Mouse (Mus musculus) hindbrain, embryonic 12.5 days (tissue): ENCODE measurements at regions not wholly inside any gene's neighbourhood (a gene's known extent, or its start where the extent isn't known, plus 50 kb on each side); places are given as distances from the start of the nearest gene placed in this dataset.

Experiments
- ATAC-seq: fragments of 200-750 bp; cut with Nextera tagmentation; 2 replicates; pipeline ENCODE4 v1.8.0; 2017; ENCODE audit warnings: moderate TSS enrichment; ENCODE audit not compliant: low FRiP score
- H3K27ac ChIP-seq: fragments of 300-500 bp; sonication (generic); 2 replicates; pipeline ENCODE4 v1.5.1; 2016; ENCODE audit warnings: mild to moderate bottlenecking
- H3K27me3 ChIP-seq: fragments of 300-500 bp; sonication (generic); 2 replicates; pipeline ENCODE4 v1.6.1; 2016; ENCODE audit warnings: mild to moderate bottlenecking
- H3K36me3 ChIP-seq: fragments of 300-500 bp; sonication (generic); 2 replicates; pipeline ENCODE4 v1.6.1; 2016; ENCODE audit warnings: mild to moderate bottlenecking
- H3K4me1 ChIP-seq: fragments of 300-500 bp; sonication (generic); 2 replicates; pipeline ENCODE4 v1.6.1; 2016
- H3K4me2 ChIP-seq: fragments of 300-500 bp; sonication (generic); replicated peaks from 2 replicates; pipeline ENCODE4 v1.6.1; 2016; ENCODE audit warnings: mild to moderate bottlenecking
- H3K4me3 ChIP-seq: fragments of 300-500 bp; sonication (generic); 2 replicates; pipeline ENCODE4 v1.5.1; 2016; ENCODE audit warnings: mild to moderate bottlenecking
- H3K9ac ChIP-seq: fragments of 300-500 bp; sonication (generic); 2 replicates; pipeline ENCODE4 v1.6.1; 2016; ENCODE audit warnings: mild to moderate bottlenecking, moderate library complexity
- H3K9me3 ChIP-seq: fragments of 300-500 bp; sonication (generic); replicated peaks from 2 replicates; pipeline ENCODE4 v1.6.1; 2016; ENCODE audit warnings: mild to moderate bottlenecking
- WGBS: fragments of 180-500 bp; shearing (Covaris S2); methylation state at CpG from one replicate; pipeline ENCODE4 v1.1.7; 2016; 5-methylcytosine and 5-hydroxymethylcytosine counted together

- no peak overlapping the region for H3K27ac ChIP-seq
- H3K4me1 ChIP-seq: no peaks in the 10 kb centered on the region
- ATAC-seq: no peak
- no peaks in the 10 kb centered on the region for H3K36me3 ChIP-seq
- H3K9me3 ChIP-seq: no peaks in the 10 kb centered on the region
- no peak overlapping the region for H3K9ac ChIP-seq
- no peaks in the 10 kb centered on the region for H3K27me3 ChIP-seq
- H3K4me2 ChIP-seq: no peak overlapping the region
- no peak overlapping the region for H3K4me3 ChIP-seq
- WGBS: 87% methylated on average over 5 of the region's 5 CpGs
Measured at GRCm38 (mm10) chr15:52483598-52484165, 1401.0 kb upstream of the Gm7489 start.

GRCm38 (mm10) chr15:52484276-52484675, 1400.4 kb upstream of the Gm7489 start:
- ATAC-seq: no peak
- H3K4me3 ChIP-seq: no peak overlapping the region
- 81% methylated on average over 5 of the region's 5 CpGs for WGBS

GRCm38 (mm10) chr15:52505278-52505831, 1379.4 kb upstream of the Gm7489 start:
- Histone ChIP-seq H3K4me1 (no peaks in the 10 kb centered on the region), H3K9me3 (no peaks in the 10 kb centered on the region), H3K9ac (no peak overlapping the region), H3K4me2 (no peak overlapping the region), H3K4me3 (no peak overlapping the region), H3K36me3 (no peaks in the 10 kb centered on the region), H3K27ac (no peak overlapping the region), H3K27me3 (no peaks in the 10 kb centered on the region)
- peak; percentile 77 for ATAC-seq
- 37% methylated on average over 9 of the region's 9 CpGs for WGBS

More at GRCm38 (mm10) chr15:52484276-52484675, 1400.4 kb upstream of the Gm7489 start:
- Histone ChIP-seq H3K9me3 (no peaks in the 10 kb centered on the region), H3K4me1 (no peaks in the 10 kb centered on the region), H3K9ac (no peak overlapping the region), H3K4me2 (no peak overlapping the region), H3K27me3 (no peaks in the 10 kb centered on the region), H3K36me3 (no peaks in the 10 kb centered on the region), H3K27ac (no peak overlapping the region)

- Histone ChIP-seq H3K4me3 (no peak overlapping the region), H3K9ac (no peak overlapping the region), H3K4me2 (no peak overlapping the region), H3K36me3 (no peaks in the 10 kb centered on the region), H3K4me1 (no peaks in the 10 kb centered on the region), H3K9me3 (no peaks in the 10 kb centered on the region), H3K27ac (no peak overlapping the region), H3K27me3 (no peaks in the 10 kb centered on the region)
- ATAC-seq: no peak
- WGBS: 3% methylated on average over 7 of the region's 7 CpGs
Measured at GRCm38 (mm10) chr15:52506930-52507329, 1377.8 kb upstream of the Gm7489 start.

- Histone ChIP-seq H3K9ac (no peak overlapping the region), H3K4me3 (no peak overlapping the region), H3K36me3 (no peaks in the 10 kb centered on the region), H3K27me3 (no peaks in the 10 kb centered on the region), H3K4me2 (no peak overlapping the region), H3K4me1 (no peaks in the 10 kb centered on the region), H3K27ac (no peak overlapping the region), H3K9me3 (no peaks in the 10 kb centered on the region)
- no peak for ATAC-seq
- WGBS: 63% methylated on average over 2 of the region's 2 CpGs
Measured at GRCm38 (mm10) chr15:52508609-52509008, 1376.1 kb upstream of the Gm7489 start.

- no peak overlapping the region for H3K27ac ChIP-seq
- no peak for ATAC-seq
- no peaks in the 10 kb centered on the region for H3K9me3 ChIP-seq
- no peak overlapping the region for H3K4me2 ChIP-seq
- H3K36me3 ChIP-seq: no peaks in the 10 kb centered on the region
- WGBS: 68% methylated on average over 4 of the region's 4 CpGs
- no peaks in the 10 kb centered on the region for H3K27me3 ChIP-seq
- no peaks in the 10 kb centered on the region for H3K4me1 ChIP-seq
- H3K4me3 ChIP-seq: no peak overlapping the region
- no peak overlapping the region for H3K9ac ChIP-seq
Measured at GRCm38 (mm10) chr15:52510137-52510536, 1374.6 kb upstream of the Gm7489 start.

GRCm38 (mm10) chr15:52536594-52536993, 1348.1 kb upstream of the Gm7489 start:
- Histone ChIP-seq H3K27me3 (no peaks in the 10 kb centered on the region), H3K27ac (no peak overlapping the region), H3K9ac (no peak overlapping the region), H3K4me1 (no peaks in the 10 kb centered on the region), H3K4me2 (no peak overlapping the region), H3K9me3 (no peaks in the 10 kb centered on the region), H3K36me3 (no peaks in the 10 kb centered on the region), H3K4me3 (no peak overlapping the region)
- WGBS: 88% methylated on average over 2 of the region's 2 CpGs
- no peak for ATAC-seq

GRCm38 (mm10) chr15:52558682-52559081, 1326.0 kb upstream of the Gm7489 start:
- Histone ChIP-seq H3K27me3 (no peaks in the 10 kb centered on the region), H3K4me3 (no peak overlapping the region), H3K27ac (no peak overlapping the region), H3K4me2 (no peak overlapping the region), H3K36me3 (no peaks in the 10 kb centered on the region), H3K4me1 (no peaks in the 10 kb centered on the region), H3K9ac (no peak overlapping the region), H3K9me3 (no peaks in the 10 kb centered on the region)
- ATAC-seq: no peak

GRCm38 (mm10) chr15:52564078-52564477, 1320.6 kb upstream of the Gm7489 start:
- no peaks in the 10 kb centered on the region for H3K27me3 ChIP-seq
- ATAC-seq: no peak
- H3K4me1 ChIP-seq: no peaks in the 10 kb centered on the region
- no peak overlapping the region for H3K9ac ChIP-seq
- H3K4me3 ChIP-seq: no peak overlapping the region
- H3K27ac ChIP-seq: no peak overlapping the region
- H3K36me3 ChIP-seq: no peaks in the 10 kb centered on the region
- no peaks in the 10 kb centered on the region for H3K9me3 ChIP-seq
- 79% methylated on average over 1 of the region's 1 CpGs for WGBS
- H3K4me2 ChIP-seq: no peak overlapping the region

GRCm38 (mm10) chr15:52565449-52565851, 1319.3 kb upstream of the Gm7489 start:
- Histone ChIP-seq H3K9ac (no peak overlapping the region), H3K4me2 (no peak overlapping the region), H3K36me3 (no peaks in the 10 kb centered on the region), H3K9me3 (no peaks in the 10 kb centered on the region), H3K4me3 (no peak overlapping the region), H3K27me3 (no peaks in the 10 kb centered on the region), H3K4me1 (no peaks in the 10 kb centered on the region), H3K27ac (no peak overlapping the region)
- WGBS: 80% methylated on average over 5 of the region's 5 CpGs
- no peak for ATAC-seq

GRCm38 (mm10) chr15:52570256-52570655, 1314.5 kb upstream of the Gm7489 start:
- Histone ChIP-seq H3K4me2 (no peak overlapping the region), H3K27ac (no peak overlapping the region), H3K4me3 (no peak overlapping the region), H3K9me3 (no peaks in the 10 kb centered on the region), H3K36me3 (no peaks in the 10 kb centered on the region), H3K27me3 (no peaks in the 10 kb centered on the region), H3K4me1 (no peaks in the 10 kb centered on the region), H3K9ac (no peak overlapping the region)
- no peak for ATAC-seq
- WGBS: 94% methylated on average over 1 of the region's 1 CpGs

- no peak overlapping the region for H3K4me2 ChIP-seq
- H3K9ac ChIP-seq: no peak overlapping the region
- no peak for ATAC-seq
- H3K4me3 ChIP-seq: no peak overlapping the region
- H3K9me3 ChIP-seq: no peaks in the 10 kb centered on the region
- H3K27ac ChIP-seq: no peak overlapping the region
- H3K4me1 ChIP-seq: no peaks in the 10 kb centered on the region
- WGBS: 91% methylated on average over 2 of the region's 2 CpGs
- H3K36me3 ChIP-seq: no peaks in the 10 kb centered on the region
- H3K27me3 ChIP-seq: no peaks in the 10 kb centered on the region
Measured at GRCm38 (mm10) chr15:52577614-52578013, 1307.1 kb upstream of the Gm7489 start.

GRCm38 (mm10) chr15:52589391-52589790, 1295.3 kb upstream of the Gm7489 start:
- WGBS: 27% methylated on average over 4 of the region's 4 CpGs
- H3K4me2 ChIP-seq: no peak overlapping the region
- H3K27ac ChIP-seq: no peak overlapping the region
- H3K36me3 ChIP-seq: no peaks in the 10 kb centered on the region
- H3K4me1 ChIP-seq: no peaks in the 10 kb centered on the region
- ATAC-seq: no peak
- H3K9me3 ChIP-seq: no peaks in the 10 kb centered on the region
- no peaks in the 10 kb centered on the region for H3K27me3 ChIP-seq
- H3K4me3 ChIP-seq: no peak overlapping the region
- no peak overlapping the region for H3K9ac ChIP-seq
